Mouse (Mus musculus) layer of hippocampus, postnatal 14 days (tissue): ENCODE measurements at regions not wholly inside any gene's neighbourhood (a gene's known extent, or its start where the extent isn't known, plus 50 kb on each side); places are given as distances from the start of the nearest gene placed in this dataset.

ENCODE experiments used
- DNase-seq, 2 experiments: peaks; one replicate each; pipeline ENCODE4 v3.0.0; 2021 to 2022; ENCODE audit warnings: low spot score in 2 of 2, mixed read lengths in 1 of 2

DNA sequence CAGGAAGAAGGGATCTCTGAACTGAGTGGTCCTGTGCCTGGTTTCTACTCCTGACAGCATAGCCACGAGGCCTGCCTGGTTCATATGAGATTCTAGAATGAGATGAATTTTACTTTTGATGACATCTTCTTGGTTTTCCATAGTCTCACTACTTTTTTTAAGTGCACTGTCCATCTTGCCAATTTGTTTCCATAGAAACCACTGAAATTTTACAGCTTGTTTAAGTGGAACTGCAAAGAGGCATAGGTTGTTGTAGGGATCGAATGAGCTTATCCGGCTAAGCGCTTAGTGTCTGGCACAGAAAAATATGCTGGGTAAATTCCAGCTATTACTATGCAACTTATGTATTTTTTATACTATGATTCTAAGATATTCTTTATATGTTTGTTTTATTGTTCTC lies 100.8 kb upstream of the Fshr start:
- DNase-seq, result no peak

DNA sequence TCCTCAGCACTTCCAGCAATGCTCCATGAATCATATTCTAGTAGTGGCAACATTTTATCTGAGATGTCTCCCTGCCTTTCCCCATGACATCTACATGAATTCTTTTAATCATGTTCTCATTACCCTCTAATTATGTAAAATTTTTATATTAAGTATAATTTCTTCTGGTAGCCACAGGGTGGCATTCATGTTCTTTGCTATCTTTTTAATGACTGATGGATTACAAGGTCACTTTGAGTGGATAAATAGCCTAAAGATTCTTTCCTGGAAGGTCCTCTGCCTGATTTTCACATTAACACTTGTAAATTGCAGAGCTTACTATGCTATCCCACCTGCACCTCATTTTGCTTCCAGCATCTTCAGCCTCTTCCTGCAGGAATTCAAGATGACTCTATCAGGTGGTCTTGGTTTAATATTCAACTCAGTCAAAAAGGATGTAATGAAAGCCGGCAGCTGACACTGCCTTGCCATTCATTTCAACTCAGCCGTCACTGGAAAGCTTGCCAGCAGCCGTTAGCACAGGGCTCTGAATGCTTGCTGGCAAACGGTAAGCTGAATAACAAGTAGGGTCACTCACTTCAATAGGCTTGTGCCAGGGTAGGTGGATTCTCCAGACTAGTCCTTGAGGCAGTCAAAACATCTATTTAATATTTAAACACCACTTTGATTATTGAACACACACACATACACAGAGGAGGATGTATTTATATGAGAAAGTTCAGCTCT lies 97.0 kb upstream of the Fshr start:
- DNase-seq, result peak; percentile 35 to 51

DNA sequence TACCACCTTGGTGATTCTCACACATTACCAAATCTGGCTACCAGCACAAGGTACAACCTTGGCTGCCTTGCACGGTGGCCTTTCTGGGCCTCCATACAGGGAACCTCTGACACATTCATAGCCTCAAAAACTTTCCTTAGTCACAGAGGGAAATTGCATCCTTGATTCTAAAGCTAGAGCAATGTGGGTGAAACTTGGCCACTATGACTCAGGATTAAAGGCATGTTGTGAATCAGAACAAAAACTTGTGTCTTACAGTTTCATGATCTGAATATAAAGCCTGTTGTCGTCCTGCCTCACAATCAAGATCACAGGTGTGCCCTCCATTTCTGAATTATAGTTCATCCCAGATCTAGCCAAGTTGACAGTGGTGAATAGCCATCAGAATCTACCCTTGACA lies 80.8 kb upstream of the Fshr start:
- DNase-seq, result no peak

DNA sequence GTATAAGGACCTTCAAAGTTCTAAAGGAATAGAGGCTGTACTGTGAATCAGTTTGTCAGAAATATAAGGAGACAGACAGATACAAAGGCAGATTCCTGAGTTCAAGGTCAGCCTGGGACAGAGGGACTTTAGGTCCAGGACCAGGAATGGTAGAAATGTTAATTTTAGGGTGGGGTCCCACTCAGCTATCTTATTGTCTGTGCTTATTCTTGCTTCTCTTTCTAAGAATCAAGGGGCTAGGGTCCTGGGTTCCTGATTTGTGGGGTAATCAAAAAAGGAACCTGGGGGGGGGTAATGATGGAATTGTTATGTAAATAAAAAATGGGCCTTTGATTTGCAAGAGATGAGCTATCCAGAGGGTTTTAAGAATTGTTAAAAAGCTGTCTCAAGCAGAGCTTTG lies 71.7 kb upstream of the Fshr start:
- DNase-seq, result no peak

DNA sequence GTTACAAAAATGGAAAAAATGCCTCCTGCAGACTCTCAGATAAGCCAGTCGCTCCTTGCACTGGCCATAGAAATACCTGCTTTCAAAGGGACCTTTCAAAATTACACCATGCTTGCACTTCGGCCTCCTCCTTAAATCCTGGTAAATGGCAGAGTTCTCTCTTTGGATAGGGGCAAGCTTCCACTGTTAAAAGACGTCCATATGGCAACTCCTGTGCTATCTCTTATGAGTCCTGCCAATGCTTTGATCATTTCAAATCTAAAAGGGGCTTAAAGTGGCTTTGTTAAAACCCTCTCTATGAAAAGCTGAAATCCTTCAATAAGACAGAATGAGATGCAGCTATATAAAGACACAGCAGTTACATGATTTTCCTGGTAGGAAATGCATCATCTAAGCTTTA lies 55.2 kb upstream of the Fshr start:
- DNase-seq, result no peak

DNA sequence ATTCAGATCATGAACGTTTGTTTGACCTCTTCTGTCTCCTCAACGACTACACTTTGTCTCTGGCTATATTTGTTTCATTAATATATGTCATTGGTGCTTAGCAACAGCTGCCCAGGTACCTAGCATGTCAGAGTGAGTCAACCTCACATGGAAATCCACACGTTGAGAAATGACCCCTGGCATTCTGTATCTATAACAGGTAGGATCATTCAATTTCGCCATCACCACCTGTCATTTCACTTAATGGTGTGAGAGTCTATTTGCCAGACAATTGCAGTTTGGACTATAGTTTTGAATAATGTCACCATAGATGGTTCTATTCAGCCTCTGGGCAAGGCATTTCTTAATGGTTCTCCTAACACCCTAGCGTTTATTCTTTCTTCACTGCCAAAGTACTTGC lies 50.3 kb upstream of the Fshr start:
- DNase-seq, result no peak
